Mouse (Mus musculus): ENCODE measurements around the gene Asic2.

The Asic2 gene

GRCm38 (mm10) chr11:81845010-81845685, 123.1 kb downstream of the Asic2 start:
- no peak for DNase-seq (ENCODE audit: low spot score in 2 of 2)

- DNase-seq (ENCODE audit: low spot score in 2 of 2) = no peak
These were observed 127.3 kb downstream of the Asic2 start for GRCm38 (mm10) chr11:81841001-81841400.

DNA sequence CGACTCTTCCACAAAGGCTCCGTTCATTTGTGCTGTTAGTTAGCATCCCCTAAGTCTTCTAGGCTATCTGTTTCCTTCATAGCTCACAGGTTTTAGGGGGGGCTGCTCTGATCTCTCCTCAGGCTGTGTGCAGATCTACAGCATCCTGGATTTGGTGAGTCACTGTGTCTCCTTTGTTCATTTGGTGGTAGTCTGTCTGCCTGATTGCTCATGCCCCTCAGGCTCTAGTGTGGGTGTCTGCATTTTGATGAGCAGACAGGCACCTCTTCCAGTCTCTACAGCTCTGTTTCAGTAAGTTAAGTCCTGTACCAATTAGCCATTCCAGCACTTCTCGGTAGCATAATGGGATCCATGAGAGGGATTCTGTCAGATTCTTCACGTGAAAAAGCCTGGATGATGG, 129.8 kb downstream of the Asic2 start:
- DNase-seq (ENCODE audit: low spot score in 2 of 2) = no peak

DNA sequence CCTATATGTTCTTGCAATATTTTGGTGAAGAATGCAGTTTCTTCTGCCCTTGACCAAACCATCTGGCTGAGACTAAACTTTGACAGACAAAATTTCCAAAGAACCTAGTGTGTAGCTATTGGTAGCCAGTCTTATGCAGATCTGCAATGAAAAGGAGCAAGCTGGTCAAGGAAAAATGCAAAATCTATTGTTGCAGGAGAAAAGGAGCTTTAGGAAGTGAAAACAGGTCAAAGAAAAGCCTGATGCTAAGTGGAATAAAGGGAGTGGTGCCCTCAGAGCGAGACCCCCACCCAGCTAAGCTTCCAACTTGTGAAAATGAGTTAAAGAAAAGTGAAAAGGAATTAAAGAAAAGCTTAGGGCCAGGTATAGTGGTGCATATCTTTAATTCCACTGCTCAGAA, 135.9 kb downstream of the Asic2 start:
- DNase-seq (ENCODE audit: low spot score in 2 of 2) = no peak

- no peak for DNase-seq (ENCODE audit: low spot score in 2 of 2)
These were observed 151.7 kb downstream of the Asic2 start for GRCm38 (mm10) chr11:81816531-81816930.

DNA sequence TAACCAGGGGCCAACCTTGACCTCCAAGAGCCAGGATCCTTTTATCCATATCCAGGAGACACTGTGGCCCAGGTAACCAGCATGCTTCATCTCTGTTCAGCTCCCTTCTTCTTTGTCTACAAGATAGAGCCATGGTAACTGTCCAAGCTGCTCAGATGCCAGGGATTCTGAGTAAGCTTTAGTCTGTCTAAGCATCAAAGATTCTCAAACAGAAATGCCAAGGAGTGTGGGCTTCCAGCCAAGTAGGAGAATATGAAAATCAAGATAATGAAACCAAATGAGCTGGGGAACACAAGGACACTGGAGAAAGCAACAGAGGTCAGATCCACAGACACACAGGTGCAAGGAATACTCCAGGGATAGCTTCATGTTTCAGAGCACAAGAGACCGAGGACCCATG, 153.4 kb downstream of the Asic2 start:
- no peak for DNase-seq (ENCODE audit: low spot score in 2 of 2)

GRCm38 (mm10) chr11:81806905-81807659, 161.2 kb downstream of the Asic2 start:
- no peak for DNase-seq (ENCODE audit: low spot score in 2 of 2)

GRCm38 (mm10) chr11:81803544-81803943, 164.7 kb downstream of the Asic2 start:
- DNase-seq (ENCODE audit: low spot score in 2 of 2) = no peak

DNA sequence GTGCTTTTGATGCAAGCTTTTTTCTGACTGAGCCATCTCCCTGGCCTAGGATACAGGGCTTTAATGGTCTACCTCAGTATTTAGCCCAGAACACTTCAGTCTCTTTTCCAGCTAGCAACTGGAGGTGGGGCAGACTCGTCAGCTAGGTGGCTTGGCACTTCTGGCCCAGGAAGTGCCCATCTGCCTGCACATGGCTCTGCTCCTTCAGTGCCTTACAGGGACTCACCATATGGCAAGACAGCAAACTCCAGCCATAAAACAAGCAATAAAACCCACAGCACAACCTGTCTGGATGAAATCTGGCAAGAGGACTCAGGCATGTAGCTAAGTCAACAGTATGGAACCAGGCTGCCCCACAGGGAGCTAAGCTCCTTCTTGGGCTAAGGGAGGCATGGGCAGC, 165.6 kb downstream of the Asic2 start:
- no peak for DNase-seq (ENCODE audit: low spot score in 2 of 2)

GRCm38 (mm10) chr11:81800899-81801298, 167.4 kb downstream of the Asic2 start:
- DNase-seq (ENCODE audit: low spot score in 2 of 2) = no peak

GRCm38 (mm10) chr11:81793588-81793987, 174.7 kb downstream of the Asic2 start:
- no peak for DNase-seq (ENCODE audit: low spot score in 2 of 2)

DNA sequence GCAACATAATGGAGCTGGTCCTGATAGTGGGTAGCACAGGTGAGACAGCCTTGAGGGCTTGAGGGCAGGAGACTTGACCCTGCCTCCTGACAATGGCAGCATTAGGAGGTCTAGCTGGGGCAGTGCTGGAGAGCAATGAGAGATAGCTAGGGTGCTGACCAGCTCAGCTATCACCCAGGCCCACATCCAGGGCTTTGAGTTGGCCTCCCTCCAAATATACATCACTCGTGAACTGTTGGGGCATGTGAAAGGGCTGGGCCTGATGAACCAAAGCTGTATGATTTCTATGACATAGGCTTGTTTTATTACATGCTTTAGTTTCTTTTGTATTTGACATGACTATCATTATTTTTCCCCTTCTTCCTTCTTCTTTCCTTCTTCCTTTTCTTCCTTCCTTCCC, 176.7 kb downstream of the Asic2 start:
- DNase-seq (ENCODE audit: low spot score in 2 of 2) = no peak

DNA sequence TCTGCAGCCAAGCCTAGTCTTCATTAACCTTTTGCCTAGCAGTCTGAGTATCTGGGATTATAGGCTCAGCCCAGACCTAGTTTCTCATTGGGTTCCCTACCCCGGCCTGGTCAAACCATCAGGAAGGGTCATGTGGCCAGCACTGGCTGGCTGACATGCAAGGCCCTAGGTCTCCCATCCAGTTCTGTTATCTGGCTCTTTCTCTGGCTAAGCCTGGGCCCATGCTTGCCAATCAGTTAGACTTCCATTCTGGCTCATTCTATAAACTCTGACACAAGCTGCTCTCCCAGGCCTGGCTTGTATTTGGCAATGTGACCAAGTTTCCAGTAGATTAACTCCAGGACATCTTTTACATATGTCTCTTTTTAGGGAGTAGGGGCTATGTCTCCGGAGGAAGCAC, 187.7 kb downstream of the Asic2 start:
- DNase-seq (ENCODE audit: low spot score in 2 of 2) = no peak

DNA sequence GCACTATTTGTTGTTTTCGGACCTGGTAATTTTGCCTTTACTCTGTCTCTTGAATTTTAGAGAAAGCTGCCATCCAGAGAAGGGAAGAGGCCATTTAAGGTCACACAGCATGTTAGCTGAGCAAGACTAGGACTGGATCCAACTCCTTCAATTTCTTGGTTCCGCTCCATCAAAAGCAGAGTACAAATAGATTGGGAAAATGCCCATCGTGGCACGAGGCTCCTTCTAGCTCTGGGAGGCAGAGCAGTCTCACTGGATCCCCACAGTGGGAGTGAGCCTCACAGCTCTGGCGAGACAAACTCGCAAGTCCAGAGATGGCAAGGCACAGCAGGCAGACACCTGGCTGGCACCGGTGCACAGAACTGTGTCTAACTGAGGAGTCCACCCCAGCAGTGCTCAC, 188.4 kb downstream of the Asic2 start:
- DNase-seq (ENCODE audit: low spot score in 2 of 2) = no peak

- DNase-seq (ENCODE audit: low spot score in 2 of 2) = no peak
These were observed 196.9 kb downstream of the Asic2 start for GRCm38 (mm10) chr11:81771195-81771895.

DNA sequence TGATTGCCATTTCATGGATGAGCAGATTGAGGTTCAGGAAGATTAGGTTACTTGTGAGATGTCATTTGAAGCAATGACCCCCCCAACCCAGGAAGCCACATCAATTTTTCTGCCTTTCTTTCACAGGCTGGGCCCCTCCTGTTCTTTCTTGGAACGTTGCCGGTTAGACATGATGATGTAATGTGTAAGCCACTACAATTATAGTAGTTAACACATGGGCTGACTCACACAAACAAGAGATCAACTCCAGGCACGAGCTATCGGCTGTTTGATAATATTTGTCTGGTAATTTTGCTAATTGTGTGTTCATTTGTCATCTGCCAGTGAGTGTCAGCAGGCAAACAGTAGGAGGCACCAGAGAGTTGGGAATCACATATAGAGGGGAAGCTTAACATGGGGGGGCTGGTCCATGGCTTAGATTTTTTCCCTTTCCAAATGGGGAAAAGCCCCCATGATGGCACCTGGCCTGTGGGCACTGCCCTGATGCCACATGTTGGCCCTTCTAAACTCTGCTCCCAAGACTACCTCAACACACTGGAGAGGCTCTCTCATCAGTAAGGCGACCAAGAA, 198.5 kb downstream of the Asic2 start:
- no peak for DNase-seq (ENCODE audit: low spot score in 2 of 2)

DNA sequence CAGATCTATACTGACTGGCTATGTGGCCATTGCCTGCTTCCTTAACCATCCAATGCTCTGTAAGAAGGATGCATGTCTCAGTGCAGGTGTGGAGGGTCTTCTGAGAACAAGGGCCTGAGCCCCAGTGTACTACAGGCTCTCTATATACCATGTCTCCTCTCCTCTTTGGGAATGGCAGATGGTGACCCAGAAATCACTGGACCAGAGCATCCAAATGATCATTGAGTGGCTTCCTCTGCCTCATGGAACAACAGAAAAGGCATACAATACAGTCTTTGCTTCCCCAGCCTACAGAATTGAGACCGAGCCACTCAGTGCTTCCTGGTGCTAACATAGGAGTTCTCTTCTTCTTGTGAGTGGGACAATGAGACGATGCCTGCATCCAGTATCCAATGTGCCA, 200.0 kb downstream of the Asic2 start:
- no peak for DNase-seq (ENCODE audit: low spot score in 2 of 2)

- DNase-seq (ENCODE audit: low spot score in 2 of 2) = no peak
These were observed 200.5 kb downstream of the Asic2 start for GRCm38 (mm10) chr11:81767781-81768180.

- DNase-seq (ENCODE audit: low spot score in 2 of 2) = no peak
These were observed 203.0 kb downstream of the Asic2 start for GRCm38 (mm10) chr11:81765288-81765687.

GRCm38 (mm10) chr11:81764778-81765177, 203.5 kb downstream of the Asic2 start:
- DNase-seq (ENCODE audit: low spot score in 2 of 2) = no peak

GRCm38 (mm10) chr11:81757221-81757620, 211.0 kb downstream of the Asic2 start:
- no peak for DNase-seq (ENCODE audit: low spot score in 2 of 2)

DNA sequence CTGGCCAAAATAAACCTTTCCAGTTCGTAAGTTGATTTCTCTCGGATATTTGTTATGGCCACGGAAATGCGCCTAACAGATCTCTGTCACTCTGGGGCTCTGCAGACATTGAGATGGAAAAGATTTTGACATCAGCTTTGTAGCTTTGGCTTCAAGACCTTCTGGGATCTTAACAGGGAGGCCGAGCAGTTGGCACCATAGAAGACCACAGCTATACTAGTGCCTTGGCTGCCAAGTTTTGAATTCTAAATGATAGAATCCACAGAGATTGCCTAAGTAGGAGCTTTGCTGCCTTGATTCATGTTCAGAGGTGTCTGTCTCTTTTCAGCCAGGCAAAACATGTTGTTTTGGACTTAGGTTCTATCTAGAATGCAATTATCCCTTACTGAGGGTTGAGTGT, 217.4 kb downstream of the Asic2 start:
- DNase-seq (ENCODE audit: low spot score in 2 of 2) = no peak

DNA sequence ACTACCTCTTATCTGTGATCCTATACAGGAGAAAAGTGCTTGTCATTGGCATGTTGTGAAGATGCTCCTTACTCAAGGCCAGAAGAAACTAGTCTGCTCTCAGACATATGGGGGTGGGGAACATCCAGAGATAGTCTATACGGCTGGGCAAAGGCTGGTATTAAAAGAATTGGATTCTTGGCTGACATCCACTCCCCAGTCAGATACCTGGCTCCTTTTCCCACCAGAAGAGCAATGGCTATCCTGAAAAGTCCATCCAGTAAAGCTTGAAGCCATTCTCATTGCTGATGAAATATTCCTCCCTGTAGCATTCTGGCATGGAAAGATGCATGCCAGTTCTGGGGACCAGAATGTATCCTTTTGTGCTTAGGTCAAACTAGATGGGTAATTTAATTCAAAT, 218.2 kb downstream of the Asic2 start:
- DNase-seq (ENCODE audit: low spot score in 2 of 2) = no peak

Measured in natural killer cell, adult 2 months (primary cell).